Mouse (Mus musculus) liver, adult 2 months (tissue): Measurements from ENCODE around the gene Znhit3. TPM values are rescaled to one million over a fixed set of nuclear protein-coding genes. Genes with fewer than 3 reads are reported as not detected.

Source experiments
- DNase-seq: peaks from one replicate; pipeline ENCODE4 v3.0.0-alpha.2; 2011; ENCODE audit warnings: low read depth, low spot score; ENCODE audit errors: extremely low read depth
- H3K27ac ChIP-seq: fragments of 200-500 bp; replicated peaks from 2 replicates; pipeline ENCODE4 v1.5.1; 2012; ENCODE audit warnings: low read depth, mild to moderate bottlenecking, control low read depth, inconsistent platforms, low read length; ENCODE audit not compliant: insufficient read depth
- H3K27me3 ChIP-seq: fragments of 200-500 bp; 2 replicates; pipeline ENCODE4 v1.6.1; 2012; ENCODE audit warnings: mild to moderate bottlenecking, moderate library complexity, low read length, inconsistent platforms; ENCODE audit not compliant: control insufficient read depth, insufficient read depth
- H3K36me3 ChIP-seq: fragments of 200-500 bp; 2 replicates; pipeline ENCODE4 v1.6.1; 2012; ENCODE audit warnings: low read length, inconsistent platforms; ENCODE audit not compliant: control insufficient read depth, insufficient read depth
- H3K4me1 ChIP-seq: fragments of 200-500 bp; 2 replicates; pipeline ENCODE4 v1.6.1; 2011; ENCODE audit warnings: low read length; ENCODE audit not compliant: control insufficient read depth, insufficient read depth
- H3K4me3 ChIP-seq: fragments of 200-500 bp; 2 replicates; pipeline ENCODE4 v1.5.1; 2011; ENCODE audit warnings: low read depth, mild to moderate bottlenecking, control low read depth, low read length, moderate library complexity; ENCODE audit not compliant: insufficient read depth
- H3K79me2 ChIP-seq: fragments of 200-500 bp; 2 replicates; pipeline ENCODE4 v1.6.1; 2012; ENCODE audit warnings: inconsistent platforms, mild to moderate bottlenecking, low read length, moderate library complexity; ENCODE audit not compliant: control insufficient read depth, insufficient read depth
- H3K9ac ChIP-seq: fragments of 200-500 bp; 2 replicates; pipeline ENCODE4 v1.6.1; 2012; ENCODE audit warnings: low read depth, mild to moderate bottlenecking, control low read depth, inconsistent platforms, low read length
- CTCF ChIP-seq: fragments of 200-500 bp; IDR thresholded peaks from 2 replicates; pipeline ENCODE4 v1.5.1; 2011; ENCODE audit warnings: low read depth, low read length, control low read depth
- POLR2A ChIP-seq: fragments of 200-500 bp; IDR thresholded peaks from 2 replicates; pipeline ENCODE4 v1.6.1; 2011; ENCODE audit warnings: low read length, control low read depth; ENCODE audit not compliant: insufficient read depth; ENCODE audit errors: extremely low read depth
- WGBS: fragments of 180-500 bp; shearing (Covaris S2); methylation state at CpG from one replicate; pipeline ENCODE4 v1.1.7; 2018; 5-methylcytosine and 5-hydroxymethylcytosine counted together
- polyA plus RNA-seq: library from polyadenylated mRNA; depleted of rRNA; stranded (reverse); fragments of >200 nt; gene quantifications from 2 replicates; pipeline ENCODE4 v1.2.3, GENCODE M21; 2012
- total RNA-seq: library from RNA; depleted of rRNA; stranded (reverse); fragments of >200 nt; gene quantifications from 2 replicates; pipeline ENCODE4 v1.2.3, GENCODE M21; 2014

Znhit3 gene
- total and polyA plus RNA-seq, 2 experiments = 5.4 to 10.0 TPM

DNA sequence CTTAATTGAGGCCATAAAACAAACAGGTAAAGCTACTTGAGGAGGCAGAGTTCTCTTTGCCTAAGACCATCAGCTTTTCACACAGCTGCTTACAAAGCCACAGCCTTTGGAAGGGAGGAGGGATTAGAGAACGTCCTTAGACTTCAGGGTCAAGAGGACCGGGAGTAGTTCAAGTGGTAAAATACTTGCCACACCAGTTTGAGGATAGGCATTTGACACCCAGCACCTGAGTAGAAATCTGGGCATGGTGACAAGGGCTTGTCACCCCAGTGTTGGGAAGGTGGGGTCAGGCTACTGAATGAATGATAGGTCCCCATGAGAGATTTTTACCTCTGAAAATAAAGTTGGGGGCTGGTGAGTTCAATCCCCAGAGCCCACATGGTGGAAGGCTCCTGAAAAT, 36.4 kb upstream of the Znhit3 start:
- TF ChIP-seq POLR2A (no peak), CTCF (no peak)

DNA sequence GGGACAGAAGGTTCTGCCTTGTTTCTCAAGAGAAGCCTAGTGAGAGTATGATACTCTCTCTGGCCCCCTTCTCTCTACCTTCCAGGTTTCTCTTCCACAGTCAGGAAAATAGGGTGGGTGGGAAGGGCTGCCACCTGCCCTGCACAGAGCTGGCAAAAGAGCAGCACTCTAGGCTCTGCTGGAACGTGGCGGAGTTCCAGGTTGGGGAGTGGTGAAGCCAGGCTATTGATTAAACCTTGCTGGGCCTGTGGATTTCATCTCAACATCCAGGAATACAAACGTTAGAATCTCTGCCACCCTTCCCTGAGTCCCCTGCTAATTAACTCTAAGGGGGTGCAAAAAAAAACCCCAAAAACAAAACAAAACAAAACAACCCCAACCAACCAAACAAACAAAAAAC, 32.4 kb upstream of the Znhit3 start:
- no peaks in the 10 kb centered on the region for H3K79me2 ChIP-seq
- no peaks in the 10 kb centered on the region for H3K4me1 ChIP-seq
- DNase-seq = no peak
- H3K4me3 ChIP-seq = no peak overlapping the region
- H3K27ac ChIP-seq = no peak overlapping the region
- no peak for TF ChIP-seq CTCF
- no peak for TF ChIP-seq POLR2A
- 0 out of 2 replicates have a peak, but pooled peaks cover 3% of the 10 kb centered on the region for H3K27me3 ChIP-seq
- WGBS = 17% methylated on average over 3 of the region's 3 CpGs
- no peaks in the 10 kb centered on the region for H3K36me3 ChIP-seq
- H3K9ac ChIP-seq = no peak overlapping the region

More for the DNA sequence above, 36.4 kb upstream of the Znhit3 start:
- WGBS = 58% methylated on average over 2 of the region's 2 CpGs
- H3K27ac ChIP-seq = no peak overlapping the region
- H3K36me3 ChIP-seq = no peaks in the 10 kb centered on the region
- no peak overlapping the region for H3K9ac ChIP-seq
- no peaks in the 10 kb centered on the region for H3K79me2 ChIP-seq
- H3K4me1 ChIP-seq = no peaks in the 10 kb centered on the region
- H3K27me3 ChIP-seq = peaks cover under 1% of the 10 kb centered on the region; the same call in 1 of the 2 replicates
- H3K4me3 ChIP-seq = no peak overlapping the region
- no peak for DNase-seq

DNA sequence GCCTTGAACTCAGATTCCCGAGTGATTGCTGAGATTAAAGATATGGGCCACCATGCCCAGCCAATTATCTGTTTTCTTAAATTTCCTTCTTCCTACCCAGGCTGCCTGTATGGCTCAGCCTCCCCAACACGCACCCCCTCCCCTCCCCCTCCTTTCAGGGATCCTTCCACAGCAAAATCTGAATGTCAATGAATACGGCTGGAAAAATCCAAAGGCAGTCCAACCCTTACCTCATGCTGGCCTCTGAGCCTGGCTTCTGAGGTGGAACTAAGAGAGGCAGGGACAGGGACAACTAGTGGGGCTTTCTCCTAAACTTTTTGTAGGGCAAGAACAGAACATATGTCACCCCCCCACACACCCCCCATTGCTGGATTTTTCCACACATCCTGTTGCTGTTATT, 31.9 kb upstream of the Znhit3 start:
- WGBS = 46% methylated on average over 3 of the region's 3 CpGs
- Histone ChIP-seq H3K9ac (no peak overlapping the region), H3K36me3 (no peaks in the 10 kb centered on the region), H3K4me1 (no peaks in the 10 kb centered on the region), H3K79me2 (no peaks in the 10 kb centered on the region), H3K27ac (no peak overlapping the region), H3K27me3 (0 out of 2 replicates have a peak, but pooled peaks cover 3% of the 10 kb centered on the region), H3K4me3 (no peak overlapping the region)
- TF ChIP-seq CTCF (no peak), POLR2A (no peak)
- DNase-seq = no peak

DNA sequence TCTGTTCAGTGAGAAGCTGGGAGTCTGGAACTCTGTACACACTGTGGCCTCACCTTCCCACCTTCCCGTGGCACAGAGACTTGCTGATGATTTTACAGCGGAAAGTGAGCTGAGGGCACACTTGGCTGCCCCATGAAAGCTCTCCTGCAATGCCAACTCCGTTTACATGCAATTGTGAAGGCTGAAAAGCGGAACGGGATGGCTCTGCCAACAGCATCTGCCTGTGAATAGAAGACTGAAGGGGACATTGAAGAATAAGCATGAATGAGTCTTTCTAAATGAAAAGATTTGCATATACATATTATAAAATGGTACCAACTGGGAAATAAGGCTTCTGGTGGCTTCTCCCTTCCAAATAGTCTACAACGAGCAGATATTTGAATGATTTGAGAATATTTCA, 31.0 kb upstream of the Znhit3 start:
- 0 out of 2 replicates have a peak, but pooled peaks cover 3% of the 10 kb centered on the region for H3K27me3 ChIP-seq

DNA sequence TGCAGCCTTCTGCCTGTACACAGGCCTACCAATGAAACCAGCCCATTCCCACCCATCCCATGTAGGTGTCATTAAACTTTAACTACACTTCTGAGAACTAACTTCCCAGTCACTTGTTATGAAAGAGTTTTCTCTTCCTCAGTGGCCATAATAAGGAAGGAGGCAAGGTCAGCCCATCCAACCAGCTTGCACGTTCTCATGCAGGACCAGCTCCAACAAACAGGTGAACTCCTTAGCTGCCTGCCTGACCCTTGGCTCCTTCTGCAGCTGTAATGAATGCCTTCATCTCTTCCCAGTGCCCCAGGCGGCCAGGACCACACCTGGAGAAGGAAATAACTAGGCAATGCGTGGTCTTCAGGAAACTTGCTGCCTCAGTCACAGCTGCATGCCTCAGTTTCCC, 29.7 kb upstream of the Znhit3 start:
- no peak for TF ChIP-seq CTCF
- H3K36me3 ChIP-seq = no peaks in the 10 kb centered on the region
- H3K4me3 ChIP-seq = no peak overlapping the region
- 0 out of 2 replicates have a peak, but pooled peaks cover 3% of the 10 kb centered on the region for H3K27me3 ChIP-seq
- H3K4me1 ChIP-seq = no peaks in the 10 kb centered on the region
- no peaks in the 10 kb centered on the region for H3K79me2 ChIP-seq
- WGBS = 53% methylated on average over 3 of the region's 3 CpGs
- H3K9ac ChIP-seq = no peak overlapping the region
- H3K27ac ChIP-seq = no peak overlapping the region
- no peak for DNase-seq

More for the DNA sequence above, 31.0 kb upstream of the Znhit3 start:
- Histone ChIP-seq H3K27ac (no peak overlapping the region), H3K9ac (no peak overlapping the region), H3K36me3 (no peaks in the 10 kb centered on the region), H3K4me3 (no peak overlapping the region), H3K4me1 (no peaks in the 10 kb centered on the region), H3K79me2 (no peaks in the 10 kb centered on the region)
- TF ChIP-seq POLR2A = no peak
- no peak for TF ChIP-seq CTCF
- 80% methylated on average over 6 of the region's 6 CpGs for WGBS
- no peak for DNase-seq

DNA sequence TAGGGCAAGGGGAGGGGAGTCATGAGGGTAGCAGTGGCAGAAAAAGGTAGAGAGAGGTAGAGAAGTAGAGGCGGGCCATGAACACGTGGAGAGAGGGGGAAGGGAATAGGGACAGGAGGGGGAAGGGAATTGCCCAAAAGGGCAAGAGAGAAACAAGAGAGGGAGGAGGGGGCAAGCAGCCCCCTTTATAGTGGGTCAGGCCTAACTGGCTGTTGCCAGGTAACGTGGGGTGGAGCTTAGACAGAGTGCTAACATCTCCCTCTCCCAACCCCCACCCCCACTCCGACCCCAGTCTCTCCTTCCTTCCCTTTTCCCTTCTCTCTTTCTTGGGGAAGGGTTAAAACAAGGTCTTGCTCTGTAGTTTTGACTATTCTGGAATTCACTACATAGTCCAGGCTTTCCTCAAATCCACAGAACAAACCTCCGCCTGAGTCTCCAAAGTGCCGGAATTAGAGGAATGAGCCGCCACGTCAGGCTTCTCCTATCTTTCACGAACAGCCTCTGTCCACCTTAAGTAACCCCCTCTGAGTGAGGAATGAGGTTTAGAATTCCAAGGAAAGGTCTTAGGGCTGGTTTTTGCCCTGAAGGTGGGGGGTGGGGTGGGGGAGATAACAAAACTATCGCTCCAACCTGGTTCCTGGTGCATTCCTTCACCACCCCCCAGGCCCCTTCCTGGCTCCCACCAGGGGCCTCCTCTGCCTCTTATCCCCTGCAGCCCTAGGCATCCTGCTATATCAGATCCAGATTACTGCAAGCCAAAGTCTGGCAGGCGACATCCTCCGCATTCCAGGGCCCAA, 28.7 kb upstream of the Znhit3 start:
- WGBS = 21% methylated on average over 12 of the region's 12 CpGs
- TF ChIP-seq POLR2A (no peak), CTCF (no peak)
- no peak overlapping the region for H3K4me3 ChIP-seq
- H3K4me1 ChIP-seq = no peaks in the 10 kb centered on the region
- no peaks in the 10 kb centered on the region for H3K36me3 ChIP-seq
- H3K27me3 ChIP-seq = 0 out of 2 replicates have a peak, but pooled peaks cover 3% of the 10 kb centered on the region
- no peak overlapping the region for H3K9ac ChIP-seq
- H3K79me2 ChIP-seq = no peaks in the 10 kb centered on the region
- DNase-seq = no peak
- H3K27ac ChIP-seq = no peak overlapping the region
